Mouse (Mus musculus): ENCODE results near the gene Olfr444. TPM values are rescaled to one million over a fixed set of nuclear protein-coding genes. Genes with fewer than 3 reads are reported as not detected.

Olfr444 gene
- not detected in 2 replicates for total RNA-seq (2015)
- not detected in 2 replicates for total RNA-seq (2017)

- no peak for ATAC-seq (replicated peaks; ENCODE audit: poor library complexity)
Measured at GRCm38 (mm10) chr6:42948767-42949166, at the start of gene Olfr444. TSS of gene Olfr444 (plus strand) at chr6:42949067.

DNA sequence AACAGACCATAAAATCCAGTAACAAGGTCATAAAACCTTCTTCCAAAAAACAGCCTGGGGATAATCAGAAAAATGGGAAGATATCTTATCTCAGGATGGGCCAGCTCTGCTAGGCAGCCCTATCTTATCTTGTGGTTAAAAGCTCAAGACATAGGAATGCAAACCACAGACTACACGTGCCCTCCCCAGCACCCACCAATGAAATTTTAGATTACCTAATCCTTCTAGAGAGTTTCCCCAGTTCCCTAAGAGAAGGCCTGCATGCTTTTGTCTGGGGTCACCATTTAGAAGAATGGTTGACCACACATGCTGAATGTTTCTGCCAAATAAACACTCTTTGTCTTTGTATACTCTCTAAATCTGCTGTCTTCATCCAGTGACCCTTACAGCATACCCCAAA is 48.5 kb upstream of the Olfr444 start:
- ATAC-seq (replicated peaks; ENCODE audit: poor library complexity), result no peak

- ATAC-seq (replicated peaks; ENCODE audit: poor library complexity), result no peak
Measured at GRCm38 (mm10) chr6:42908578-42908977, 40.3 kb upstream of the Olfr444 start, which contains the start of gene Olfr447. TSS of gene Olfr447 (plus strand) at chr6:42908878.

GRCm38 (mm10) chr6:42921077-42921476 is 27.8 kb upstream of the Olfr444 start, which contains the start of gene Olfr446:
TSS of gene Olfr446 (plus strand) at chr6:42921377.
- ATAC-seq (replicated peaks; ENCODE audit: poor library complexity), result no peak

DNA sequence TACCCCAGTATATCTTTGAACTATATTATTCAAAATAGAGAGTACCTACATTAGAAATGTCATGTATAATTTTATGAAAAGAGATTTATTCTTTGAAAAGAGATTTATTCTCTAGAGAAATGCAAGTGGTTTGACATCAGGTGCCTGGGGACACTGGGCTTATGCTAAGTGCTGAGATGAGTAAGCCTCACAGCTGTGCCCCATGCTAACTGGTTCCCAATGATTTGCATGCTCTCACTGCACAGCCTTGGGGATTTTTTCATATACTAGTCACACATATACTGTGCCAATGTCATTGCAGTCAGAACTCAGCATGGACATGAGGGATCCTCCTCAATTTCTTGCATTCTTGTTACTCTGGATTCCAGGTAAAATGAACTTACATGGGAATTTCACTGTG is 31.5 kb downstream of the Olfr444 start:
- no peak for ATAC-seq (replicated peaks; ENCODE audit: poor library complexity)

Other genes starting within 250 kb of the Olfr444 start
- gene Tcaf1, start 239.0 kb upstream of the Olfr444 start, total RNA-seq (2015), result 0.05 and 0.37 TPM in 2 replicates
- 0.27 and 1.4 TPM in 2 replicates for gene Tcaf1, start 239.0 kb upstream of the Olfr444 start, total RNA-seq (2017)
- gene Olfr453, start 209.7 kb upstream of the Olfr444 start, total RNA-seq (2015), result not detected in 2 replicates
- gene Olfr453, start 209.7 kb upstream of the Olfr444 start, total RNA-seq (2017), result not detected in 2 replicates
- not detected in 2 replicates for gene Olfr38, start 192.7 kb upstream of the Olfr444 start, total RNA-seq (2015)
- not detected in 2 replicates for gene Olfr38, start 192.7 kb upstream of the Olfr444 start, total RNA-seq (2017)
- gene Olfr452, start 164.0 kb upstream of the Olfr444 start, total RNA-seq (2015), result not detected in 2 replicates
- gene Olfr452, start 164.0 kb upstream of the Olfr444 start, total RNA-seq (2017), result not detected in 2 replicates
- not detected in 2 replicates for gene Olfr450, start 137.1 kb upstream of the Olfr444 start, total RNA-seq (2015)
- gene Olfr450, start 137.1 kb upstream of the Olfr444 start, total RNA-seq (2017), result not detected in 2 replicates
- not detected in 2 replicates for gene Olfr449, start 114.7 kb upstream of the Olfr444 start, total RNA-seq (2015)
- gene Olfr449, start 114.7 kb upstream of the Olfr444 start, total RNA-seq (2017), result not detected in 2 replicates
- gene Olfr448, start 58.6 kb upstream of the Olfr444 start, total RNA-seq (2015), result not detected in 2 replicates
- gene Olfr448, start 58.6 kb upstream of the Olfr444 start, total RNA-seq (2017), result not detected in 2 replicates
- not detected in 2 replicates for gene Olfr447, start 40.2 kb upstream of the Olfr444 start, total RNA-seq (2015)
- gene Olfr447, start 40.2 kb upstream of the Olfr444 start, total RNA-seq (2017), result not detected in 2 replicates
- gene Olfr446, start 27.7 kb upstream of the Olfr444 start, total RNA-seq (2015), result not detected in 2 replicates
- gene Olfr446, start 27.7 kb upstream of the Olfr444 start, total RNA-seq (2017), result not detected in 2 replicates
- gene Olfr441, start 157.3 kb downstream of the Olfr444 start, total RNA-seq (2015), result not detected in 2 replicates
- gene Olfr441, start 157.3 kb downstream of the Olfr444 start, total RNA-seq (2017), result not detected in 2 replicates
- not detected in 2 replicates for gene Olfr237-ps1, start 197.5 kb downstream of the Olfr444 start, total RNA-seq (2015)
- gene Olfr237-ps1, start 197.5 kb downstream of the Olfr444 start, total RNA-seq (2017), result not detected in 2 replicates
- gene Olfr437, start 214.2 kb downstream of the Olfr444 start, total RNA-seq (2015), result not detected in 2 replicates
- gene Olfr437, start 214.2 kb downstream of the Olfr444 start, total RNA-seq (2017), result not detected in 2 replicates
- gene Olfr13, start 223.1 kb downstream of the Olfr444 start, total RNA-seq (2015), result not detected in 2 replicates
- gene Olfr13, start 223.1 kb downstream of the Olfr444 start, total RNA-seq (2017), result not detected in 2 replicates
- not detected in 2 replicates for gene Olfr435, start 248.1 kb downstream of the Olfr444 start, total RNA-seq (2015)
- gene Olfr435, start 248.1 kb downstream of the Olfr444 start, total RNA-seq (2017), result not detected in 2 replicates